Mouse (Mus musculus): ENCODE results near the gene Tcf3.

- TF ChIP-seq CTCF (IDR thresholded peaks at IDR 0.05; ENCODE audit: low read depth) (peak; percentile 29; the same call in 1 of the 2 replicates), EP300 (optimal IDR thresholded peaks at IDR 0.05) (no peak)
These were observed 8.4 kb downstream of the Tcf3 start for GRCm38 (mm10) chr10:80425041-80425440.
